Mouse (Mus musculus): ENCODE measurements around the gene Ezh2.

The Ezh2 gene

DNA sequence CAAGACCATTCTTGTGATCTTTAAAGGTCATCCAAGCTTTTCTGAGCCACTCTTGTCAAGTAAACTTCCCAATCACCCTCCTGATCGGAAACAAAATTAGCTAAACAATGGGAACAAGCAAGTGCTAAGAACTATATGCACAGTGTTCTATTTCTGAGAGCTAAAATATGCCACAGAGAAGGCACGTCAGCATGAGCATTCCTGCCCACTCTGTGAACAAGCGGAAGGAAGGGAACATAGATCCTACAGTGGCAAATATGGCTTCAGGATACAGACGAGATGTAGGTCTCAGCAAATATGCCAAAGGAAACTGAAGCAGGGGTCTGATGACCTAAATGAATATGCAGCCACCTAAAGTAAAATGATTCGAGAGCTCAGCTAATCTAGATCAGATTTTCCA lies 59.8 kb downstream of the Ezh2 start:
- no peak for DNase-seq (ENCODE audit: low spot score)

DNA sequence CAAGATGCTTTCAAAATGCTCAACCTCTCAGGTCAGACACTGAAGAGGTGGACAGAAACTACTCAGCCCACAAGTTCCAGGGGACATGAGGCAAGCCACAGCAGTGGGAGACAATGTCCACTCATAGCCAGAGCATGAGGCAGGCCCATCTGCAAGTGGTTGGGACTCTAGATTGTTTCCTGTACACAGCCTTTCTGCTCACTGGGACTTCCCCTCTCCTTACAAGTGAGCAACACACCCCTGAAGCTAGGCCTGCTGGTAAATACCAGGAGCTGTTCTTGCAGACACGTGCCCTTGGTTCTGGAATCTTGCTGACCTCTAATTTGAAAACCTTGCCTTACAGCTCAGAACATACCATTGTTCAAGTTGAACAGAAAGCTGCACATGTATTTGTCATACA lies 62.6 kb downstream of the Ezh2 start:
- DNase-seq (ENCODE audit: low spot score) = no peak

DNA sequence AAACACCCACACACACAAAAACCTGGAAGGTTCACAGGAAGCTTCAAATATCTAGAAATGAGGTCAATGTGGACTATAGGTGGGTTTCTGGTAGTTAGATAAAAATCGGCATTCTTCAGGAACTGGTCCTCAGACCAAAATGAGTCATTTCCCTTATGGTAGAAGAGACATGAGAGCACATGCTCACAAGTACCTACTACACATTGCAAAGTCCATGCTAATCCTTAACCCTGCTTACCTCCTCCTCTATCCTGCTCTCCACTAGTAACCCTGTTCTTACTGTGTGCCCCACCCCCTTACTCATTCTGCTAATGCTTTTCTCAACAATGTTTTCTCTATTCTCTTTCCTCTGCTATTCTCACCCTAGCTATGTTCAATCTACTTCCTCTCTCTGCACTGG lies 67.5 kb downstream of the Ezh2 start:
- DNase-seq (ENCODE audit: low spot score) = no peak

DNA sequence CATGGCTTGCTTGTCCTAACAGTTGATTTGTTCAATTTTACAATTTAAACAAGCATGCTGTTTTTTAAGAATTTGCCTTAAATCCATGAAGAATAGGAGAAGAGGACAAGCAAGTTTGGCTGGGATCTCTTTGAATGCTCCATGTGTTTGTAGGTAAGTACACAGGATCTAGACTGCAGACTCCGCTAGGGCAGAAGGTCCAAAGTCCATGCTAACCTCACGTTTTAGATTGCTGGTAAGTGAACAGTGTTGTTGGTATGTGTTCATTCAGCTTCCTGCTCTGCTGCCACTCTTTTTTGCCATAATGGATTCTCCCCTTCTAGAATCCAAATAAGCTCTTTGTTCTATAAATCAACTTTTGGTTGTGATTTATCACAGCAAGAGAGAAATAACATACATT lies 68.0 kb downstream of the Ezh2 start:
- no peak for DNase-seq (ENCODE audit: low spot score)

DNA sequence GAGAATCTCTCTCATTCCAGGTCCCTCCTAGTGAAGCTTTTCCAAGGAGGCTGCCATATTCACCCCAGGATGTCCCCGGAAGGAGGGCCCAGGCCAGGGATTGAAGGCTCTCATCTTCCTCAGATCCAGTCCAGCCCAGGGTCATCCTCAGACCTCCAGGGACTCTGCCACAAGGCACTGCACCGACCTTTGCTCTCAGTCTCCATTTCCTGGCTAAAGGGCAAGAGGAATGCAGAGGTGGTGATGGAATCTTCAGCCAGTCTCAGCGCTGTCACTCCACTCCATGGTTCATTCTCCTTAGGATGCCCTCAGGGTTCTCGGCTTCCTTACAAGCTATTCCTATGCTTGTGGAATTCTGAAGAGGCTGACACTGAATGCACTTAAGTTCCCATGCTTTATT lies 68.7 kb downstream of the Ezh2 start:
- no peak for DNase-seq (ENCODE audit: low spot score)

DNA sequence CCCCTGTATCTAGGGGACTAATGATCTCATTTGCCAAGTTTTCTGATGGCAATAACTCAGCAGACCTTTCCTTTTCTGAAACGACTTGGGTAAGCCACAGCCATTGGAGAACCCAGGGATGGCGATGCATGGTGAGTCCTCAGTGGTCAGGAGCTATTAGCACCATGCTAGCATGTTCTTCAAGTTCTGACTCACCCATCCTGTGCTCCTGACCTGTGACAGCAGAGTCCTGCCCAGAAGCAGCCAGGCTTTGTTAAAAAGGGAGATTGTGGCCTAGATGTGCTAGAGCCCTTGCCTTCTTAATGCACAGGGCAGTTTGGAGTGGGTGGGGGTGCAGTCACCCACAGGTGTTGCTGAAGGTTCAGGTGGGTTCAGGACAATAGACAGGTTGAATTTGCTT lies 70.1 kb downstream of the Ezh2 start:
- no peak for DNase-seq (ENCODE audit: low spot score)

DNA sequence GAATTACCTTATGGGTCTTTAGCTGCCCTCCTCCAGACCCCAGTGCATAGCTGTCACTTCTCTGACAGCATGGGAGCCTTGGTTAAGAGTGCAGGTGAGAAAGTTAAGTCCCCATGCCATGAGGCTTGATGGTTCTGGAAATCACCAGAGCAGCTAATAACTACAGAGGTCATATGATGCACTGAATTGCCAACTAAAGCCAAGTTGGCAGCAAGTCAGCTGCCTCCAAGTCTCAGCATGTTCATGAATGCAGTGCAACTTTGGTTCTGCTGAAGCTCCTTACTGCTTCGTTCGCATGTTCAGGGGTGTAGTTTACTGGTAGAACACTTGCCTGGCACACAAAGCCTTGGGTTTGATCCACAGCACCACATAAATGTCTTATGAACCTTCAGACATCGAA lies 72.7 kb downstream of the Ezh2 start:
- no peak for DNase-seq (ENCODE audit: low spot score)

DNA sequence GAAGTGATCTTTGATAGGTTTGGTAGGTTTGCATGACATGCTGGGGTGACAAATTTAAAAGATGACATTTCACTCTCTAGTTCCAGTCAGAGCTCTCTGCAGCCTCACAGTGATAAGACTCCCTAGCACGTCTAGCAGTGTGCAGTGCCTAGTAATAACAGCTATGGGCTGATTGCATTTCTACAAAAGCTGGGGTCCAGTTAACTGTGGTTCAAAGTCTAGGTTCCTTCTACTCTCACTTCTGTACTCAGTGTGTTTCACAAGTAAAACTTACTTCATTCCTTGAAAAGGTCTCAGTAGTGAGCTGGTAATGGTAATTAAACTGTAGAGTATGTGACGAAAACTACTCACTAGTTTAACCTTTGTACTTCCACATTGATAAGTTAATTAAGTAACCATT lies 75.1 kb downstream of the Ezh2 start:
- DNase-seq (ENCODE audit: low spot score) = no peak

DNA sequence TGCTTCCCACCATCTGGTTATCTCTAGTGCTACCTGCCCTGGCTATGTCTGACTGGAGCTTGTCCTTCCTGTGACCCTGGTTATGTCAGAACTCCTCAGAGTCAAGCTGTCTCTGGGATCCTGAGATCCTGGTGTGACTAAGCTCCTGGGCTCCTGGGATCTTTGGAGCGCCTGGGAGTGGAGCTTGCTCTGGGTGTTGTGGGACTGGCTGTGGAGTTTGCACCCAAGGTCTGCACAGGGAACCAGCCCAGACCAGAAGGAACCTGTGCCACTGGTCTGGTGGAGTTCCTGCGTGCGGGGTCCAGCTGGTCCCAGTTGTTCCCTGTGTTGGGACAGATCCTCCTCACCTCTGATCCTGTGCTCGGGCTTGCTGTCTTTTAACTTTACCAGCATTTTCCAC lies 100.6 kb downstream of the Ezh2 start:
- no peak for DNase-seq (ENCODE audit: low spot score)

DNA sequence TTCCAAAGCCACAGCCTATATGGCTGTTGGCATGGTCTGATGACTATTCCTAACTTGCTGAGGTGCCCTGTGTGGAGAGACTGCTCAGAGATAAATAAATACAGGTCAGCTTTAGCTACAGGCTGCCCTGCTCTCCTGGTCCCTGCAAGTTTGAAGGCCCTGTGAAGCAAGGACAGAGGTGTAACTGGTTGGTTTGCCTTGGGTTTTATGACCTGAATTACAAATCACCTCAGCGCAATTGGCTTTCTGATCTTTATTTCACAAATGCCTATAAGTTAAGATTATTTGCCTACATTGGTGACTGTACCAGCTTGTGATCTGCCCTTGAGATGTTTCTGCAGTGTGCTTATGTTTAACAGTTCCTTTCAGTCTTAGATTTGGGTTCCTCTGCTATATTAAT lies 113.1 kb downstream of the Ezh2 start:
- DNase-seq (ENCODE audit: low spot score) = no peak
